Mouse (Mus musculus): ENCODE results near the gene Spata17.

DNA sequence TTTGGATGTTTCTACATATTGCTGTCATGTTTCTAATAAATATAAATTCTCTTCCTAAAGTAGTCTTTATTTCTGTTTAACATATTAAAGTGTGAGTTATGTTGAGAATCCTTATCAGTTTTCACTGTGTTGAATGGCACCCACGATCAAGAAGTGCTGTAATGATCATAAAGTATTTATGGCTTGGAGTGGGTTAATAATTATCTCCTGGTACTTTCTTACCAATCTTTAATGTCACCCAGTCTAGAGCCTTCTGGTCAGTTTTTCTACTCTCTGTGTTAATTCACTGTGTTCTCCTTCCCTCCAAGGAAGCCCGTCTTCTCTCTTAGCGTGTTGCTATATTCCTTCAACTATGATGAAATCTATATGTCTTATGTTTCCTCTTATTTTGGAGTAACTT is 25.0 kb upstream of the Spata17 start:
- TF ChIP-seq CTCF (IDR thresholded peaks at IDR 0.05; ENCODE audit: control insufficient read depth, insufficient read depth, insufficient replicate concordance, low read depth, low read length) (no peak), POLR2A (IDR thresholded peaks at IDR 0.05; ENCODE audit: control insufficient read depth, low read depth, low read length) (no peak)

Data from testis, adult 2 months (tissue).